ENCODE assay signal across 12 mouse cellular contexts in genomic region chr9:13466351-13466750, GRCm38 (mm10). TPM values are rescaled to one million over a fixed set of nuclear protein-coding genes. Genes with fewer than 3 reads are reported as not detected.
DNase-seq lines count a peak whose midpoint lies in the region; ATAC-seq and TF ChIP-seq lines count a peak whose summit lies in the region.
"Had no signal": no experiment of that assay in that cellular context is flagged by ENCODE, and none has a peak within 500 bp of the region (broad histone marks: within the 10 kb centered on the region; RNA-seq: fewer than 3 reads in every experiment).

No protein-coding gene starts in this region.

- no peaks in the 10 kb centered on the region for H3K36me3 ChIP-seq in heart, embryonic 15.5 days

- no peak for DNase-seq in gastrocnemius, adult 2 months
- DNase-seq in gastrocnemius, postnatal 10 days: no peak
- DNase-seq in CD4-positive helper T cell, adult 2 months (ENCODE audit: low read depth, low spot score): peak; percentile 87
- DNase-seq in natural killer cell, adult 2 months (ENCODE audit: low spot score in 2 of 2): peak; percentile 74 to 79
- no peak for DNase-seq in retina, postnatal 1 day
- no peak for DNase-seq in ovary, adult 18-20 months (ENCODE audit: low spot score)
- no peak for DNase-seq in gastrocnemius, postnatal 36 days

- 68% methylated on average over 4 of the region's 4 CpGs for WGBS in heart, embryonic 15.5 days

- no peaks in the 10 kb centered on the region for H3K27me3 ChIP-seq in heart, embryonic 15.5 days

- H3K4me3 ChIP-seq in gastrocnemius, adult 2 months: peak overlapping the region; percentile 28; the same call in 1 of the 2 replicates
- no peak overlapping the region for H3K4me3 ChIP-seq in heart, embryonic 15.5 days

- H3K27ac ChIP-seq in gastrocnemius, adult 2 months: peak overlapping the region; percentile 76
- 0 out of 2 replicates have a peak overlapping the region, but pooled peaks have one; percentile 6 for H3K27ac ChIP-seq in heart, embryonic 15.5 days
- H3K27ac ChIP-seq: stomach, postnatal 0 days had no signal

- no peaks in the 10 kb centered on the region for H3K9me3 ChIP-seq in heart, embryonic 15.5 days (replicated peaks)

- no peak for TF ChIP-seq CTCF in gastrocnemius, adult 2 months (IDR thresholded peaks at IDR 0.05)

- no peak for ATAC-seq in heart, embryonic 15.5 days (replicated peaks; ENCODE audit: insufficient number of reproducible peaks, insufficient read depth, low FRiP score, low read depth)

- peaks cover 33% of the 10 kb centered on the region for H3K4me1 ChIP-seq in heart, embryonic 15.5 days (replicated peaks)

- H3K9ac ChIP-seq in heart, embryonic 15.5 days: no peak overlapping the region

- intact Hi-C loops in gastrocnemius, adult 2 months (cut with DNase I): no loop called here
- intact Hi-C loops in gastrocnemius, postnatal 36 days (cut with DNase I): no loop called here

- no peak overlapping the region for H3K4me2 ChIP-seq in heart, embryonic 15.5 days

RNA-seq across cellular contexts. Expression of gene Gm17571, which starts 19.8 kb away (rescaled TPM):
- not detected for total RNA-seq in gastrocnemius, adult 2 months (2021)
- total RNA-seq in gastrocnemius, postnatal 10 days (2021): not detected
- polyA plus RNA-seq in heart, embryonic 15.5 days (2015; fragmentation: Nextera tagmentation; extraction: Ambion mirVana): not detected in 2 replicates
- total RNA-seq in gastrocnemius, postnatal 36 days (2021): not detected
- polyA plus RNA-seq: embryonic facial prominence, embryonic 11.5 days; gonadal fat pad, adult 2 months; limb, embryonic 11.5 days; stomach, postnatal 0 days had no signal

Comparison
In these comparisons a context has a peak if more than half of its experiments do, and no peak if none do; other contexts are left out.
1. DNase-seq: peak in CD4-positive helper T cell, adult 2 months (single experiment) and natural killer cell, adult 2 months (2 of 2); none in gastrocnemius, adult 2 months (single experiment), gastrocnemius, postnatal 10 days (single experiment), retina, postnatal 1 day (single experiment), ovary, adult 18-20 months (single experiment) and gastrocnemius, postnatal 36 days (0 of 2).